Mouse (Mus musculus) embryo, embryonic 9.5 days (tissue): ENCODE results near the gene Rtbdn.
A peak's percentile ranks its signal among the peaks of the same experiment; 100 is the strongest.

Experiments
- DNase-seq: peaks from one replicate; pipeline ENCODE4 v3.0.0-alpha.2; 2017; ENCODE audit errors: extremely low spot score

The Rtbdn gene

GRCm38 (mm10) chr8:84925557-84925956, 21.2 kb upstream of the Rtbdn start:
- no peak for DNase-seq

- DNase-seq = no peak
Observed at GRCm38 (mm10) chr8:84927513-84927912, 19.3 kb upstream of the Rtbdn start.

- DNase-seq = peak; percentile 80
Observed at GRCm38 (mm10) chr8:84928456-84929306, 18.1 kb upstream of the Rtbdn start.

- no peak for DNase-seq
Observed at GRCm38 (mm10) chr8:84930582-84930981, 16.2 kb upstream of the Rtbdn start.

GRCm38 (mm10) chr8:84933767-84934559, 12.8 kb upstream of the Rtbdn start:
- DNase-seq = no peak

- DNase-seq = no peak
Observed at GRCm38 (mm10) chr8:84934860-84935259, 11.9 kb upstream of the Rtbdn start.

GRCm38 (mm10) chr8:84935489-84935888, 11.3 kb upstream of the Rtbdn start:
- DNase-seq = no peak

- DNase-seq = no peak
Observed at GRCm38 (mm10) chr8:84936041-84936961, 10.5 kb upstream of the Rtbdn start.

GRCm38 (mm10) chr8:84936962-84937546, 9.7 kb upstream of the Rtbdn start, which contains the start of gene Mast1:
Mast1 (minus strand) TSS chr8:84937359.
- peak; percentile 71 for DNase-seq

- DNase-seq = no peak
Observed at GRCm38 (mm10) chr8:84937620-84938485, 8.9 kb upstream of the Rtbdn start.

- DNase-seq = no peak
Observed at GRCm38 (mm10) chr8:84943699-84944098, 3.1 kb upstream of the Rtbdn start.

- no peak for DNase-seq
Observed at GRCm38 (mm10) chr8:84944478-84945160, 2.2 kb upstream of the Rtbdn start.

- DNase-seq = no peak
Observed at GRCm38 (mm10) chr8:84945235-84945632, 1.6 kb upstream of the Rtbdn start.

GRCm38 (mm10) chr8:84945633-84946527, 911 bp upstream of the Rtbdn start:
- DNase-seq = peak; percentile 66

- DNase-seq = no peak
Observed at GRCm38 (mm10) chr8:84947241-84947545, 402 bp downstream of the Rtbdn start.

- DNase-seq = no peak
Observed at GRCm38 (mm10) chr8:84949753-84950152, 3.0 kb downstream of the Rtbdn start.

- DNase-seq = no peak
Observed at GRCm38 (mm10) chr8:84952612-84953255, 5.9 kb downstream of the Rtbdn start.

GRCm38 (mm10) chr8:84956768-84957167, 10.0 kb downstream of the Rtbdn start:
- DNase-seq = peak; percentile 71
